Mouse (Mus musculus): Measurements from ENCODE around the gene Stxbp1.

DNA sequence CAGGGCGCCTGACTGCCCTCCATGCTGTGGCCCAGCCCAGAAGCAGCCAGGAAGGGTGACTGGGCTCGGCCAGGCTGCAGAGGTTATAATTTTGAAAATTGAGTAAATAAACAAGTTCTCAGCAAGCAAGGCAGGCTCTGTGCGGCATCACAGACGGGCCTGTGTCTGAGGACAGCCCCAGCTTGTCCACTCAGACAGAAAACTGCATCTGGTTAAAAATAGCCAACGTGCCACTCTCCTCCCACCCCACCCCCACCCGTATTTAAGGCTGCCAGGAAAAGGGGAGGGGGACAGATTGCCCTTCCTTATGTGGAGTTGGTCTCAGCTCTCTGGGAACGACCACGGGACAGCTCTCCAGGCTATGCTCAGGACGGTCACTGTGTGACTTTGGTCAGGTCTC is 41.0 kb upstream of the Stxbp1 start:
- TF ChIP-seq CTCF (IDR thresholded peaks at IDR 0.05; ENCODE audit: extremely low read depth, insufficient read depth, insufficient read length, insufficient replicate concordance) (no peak), POLR2A (IDR thresholded peaks at IDR 0.05; ENCODE audit: low read depth, low read length) (no peak)
